Mouse (Mus musculus) small intestine, adult 2 months (tissue): ENCODE measurements around the gene Ppp1r1b. TPM values are rescaled to one million over a fixed set of nuclear protein-coding genes. Genes with fewer than 3 reads are reported as not detected.
A peak's percentile ranks its signal among the peaks of the same experiment; 100 is the strongest.

Source experiments
- H3K27ac ChIP-seq: fragments of 200-500 bp; 2 replicates; pipeline ENCODE4 v1.5.1; 2012; ENCODE audit warnings: low read depth, low read length, control low read depth, inconsistent platforms; ENCODE audit not compliant: insufficient read depth
- H3K27me3 ChIP-seq: fragments of 200-500 bp; 2 replicates; pipeline ENCODE4 v1.6.1; 2012; ENCODE audit warnings: mild to moderate bottlenecking, moderate library complexity, low read length, inconsistent platforms; ENCODE audit not compliant: control insufficient read depth, insufficient read depth
- H3K36me3 ChIP-seq: fragments of 200-500 bp; 2 replicates; pipeline ENCODE4 v1.6.1; 2012; ENCODE audit warnings: mild to moderate bottlenecking, low read length, control low read depth, inconsistent platforms; ENCODE audit not compliant: control insufficient read depth, insufficient read depth
- H3K4me1 ChIP-seq: fragments of 200-500 bp; 2 replicates; pipeline ENCODE4 v1.6.1; 2012; ENCODE audit warnings: low read length, inconsistent platforms, mixed read lengths; ENCODE audit not compliant: control insufficient read depth, insufficient read depth, insufficient read length
- H3K4me3 ChIP-seq: fragments of 200-500 bp; 2 replicates; pipeline ENCODE4 v1.5.1; 2012; ENCODE audit warnings: low read depth, mild to moderate bottlenecking, control low read depth, inconsistent platforms, low read length, moderate library complexity
- CTCF ChIP-seq: fragments of 200-500 bp; IDR thresholded peaks from 2 replicates; pipeline ENCODE4 v1.5.1; 2012; ENCODE audit warnings: low read depth, mild to moderate bottlenecking, control low read depth, inconsistent platforms, low read length, moderate library complexity, mixed read lengths; ENCODE audit not compliant: insufficient replicate concordance, insufficient read length; ENCODE audit errors: extremely low read depth
- POLR2A ChIP-seq: fragments of 200-500 bp; IDR thresholded peaks from 2 replicates; pipeline ENCODE4 v1.6.1; 2012; ENCODE audit warnings: low read depth, mild to moderate bottlenecking, control low read depth, inconsistent platforms, low read length, moderate library complexity
- WGBS: fragments of 180-500 bp; shearing (Covaris S2); methylation state at CpG from one replicate; pipeline ENCODE4 v1.1.7; 2018; 5-methylcytosine and 5-hydroxymethylcytosine counted together
- polyA plus RNA-seq: library from polyadenylated mRNA; depleted of rRNA; stranded (reverse); fragments of >200 nt; gene quantifications from 2 replicates; pipeline ENCODE4 v1.2.3, GENCODE M21; 2012

Ppp1r1b gene
- polyA plus RNA-seq, 1 experiment: 270 TPM

DNA sequence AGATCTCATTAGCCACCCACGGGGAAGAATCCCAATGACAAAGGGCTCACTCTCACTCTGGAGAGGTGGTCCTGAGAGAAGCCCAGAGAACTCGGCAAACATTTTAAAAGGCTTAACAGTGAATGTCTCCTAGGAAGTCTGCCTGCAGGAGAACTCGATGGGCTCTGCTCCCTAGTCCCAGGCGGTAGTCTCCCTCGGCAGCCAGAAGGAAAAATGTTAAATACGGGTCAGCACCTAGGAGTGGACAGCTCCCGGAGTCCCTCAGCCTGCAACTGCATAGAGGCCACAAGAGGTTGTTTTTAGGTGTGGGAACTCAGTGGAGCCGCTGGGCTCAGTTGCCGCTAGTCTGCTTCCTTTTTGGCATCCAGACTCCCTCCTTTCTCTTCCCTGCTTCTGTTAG, 24.3 kb upstream of the Ppp1r1b start:
- H3K36me3 ChIP-seq: no peaks in the 10 kb centered on the region
- 4% methylated on average over 9 of the region's 9 CpGs for WGBS
- peaks cover 16% of the 10 kb centered on the region for H3K4me1 ChIP-seq
- TF ChIP-seq POLR2A: no peak
- no peak for TF ChIP-seq CTCF
- no peak overlapping the region for H3K27ac ChIP-seq
- H3K4me3 ChIP-seq: no peak overlapping the region
- peaks cover 95% of the 10 kb centered on the region for H3K27me3 ChIP-seq

DNA sequence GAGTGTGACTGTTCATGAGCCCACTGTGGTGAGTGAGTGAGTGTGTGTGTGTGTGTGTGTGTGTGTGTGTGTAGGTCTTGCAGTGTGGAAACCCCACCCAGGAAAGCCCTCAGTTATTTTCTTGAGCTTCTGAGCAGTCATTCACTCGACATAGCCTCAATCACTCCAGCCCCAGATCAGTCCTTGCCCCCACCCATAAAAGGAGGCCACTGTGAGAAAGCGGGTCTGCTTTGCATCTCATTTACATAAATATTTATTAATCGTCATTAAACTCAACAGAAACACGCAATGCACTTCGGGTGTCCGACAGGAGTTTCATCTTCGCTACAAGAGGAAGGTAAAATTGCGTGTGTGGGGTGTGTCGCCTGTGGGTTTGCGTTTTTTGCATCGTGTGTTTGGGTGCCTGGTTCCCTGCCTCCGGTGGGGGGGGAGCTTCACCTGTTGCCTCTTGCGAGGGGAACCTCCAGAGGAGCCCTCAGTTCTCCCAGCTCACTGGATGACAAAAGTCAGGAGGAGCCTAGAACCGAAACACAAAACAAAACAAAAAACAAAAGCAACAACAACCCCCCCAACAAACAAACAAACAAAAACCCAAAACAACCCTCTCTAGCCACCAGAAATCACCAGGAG, 22.9 kb upstream of the Ppp1r1b start:
- H3K4me3 ChIP-seq: no peak overlapping the region
- peaks cover 95% of the 10 kb centered on the region for H3K27me3 ChIP-seq
- WGBS: 8% methylated on average over 14 of the region's 14 CpGs
- no peak for TF ChIP-seq CTCF
- no peak for TF ChIP-seq POLR2A
- H3K27ac ChIP-seq: no peak overlapping the region
- H3K36me3 ChIP-seq: no peaks in the 10 kb centered on the region
- peaks cover 16% of the 10 kb centered on the region for H3K4me1 ChIP-seq

DNA sequence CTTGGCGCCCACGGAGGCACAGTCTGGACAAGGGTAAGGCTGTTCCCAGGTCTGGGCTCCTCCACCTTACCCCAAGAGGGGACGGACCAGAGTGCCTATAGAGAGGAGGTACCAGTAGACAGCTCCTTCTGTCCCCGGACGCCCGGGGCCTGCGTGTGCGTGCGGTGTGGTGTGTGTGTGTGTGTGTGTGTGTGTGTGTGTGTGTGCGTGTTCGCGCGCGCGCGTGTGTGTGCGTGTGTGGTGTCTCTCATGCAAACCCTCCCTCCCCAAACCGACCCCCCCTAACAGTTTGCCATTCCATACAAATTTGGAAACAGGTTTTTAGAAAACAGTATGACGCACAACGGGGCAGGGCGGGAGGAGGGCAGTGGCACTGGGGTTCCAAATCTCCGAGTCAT, 22.4 kb upstream of the Ppp1r1b start:
- Histone ChIP-seq H3K4me3 (no peak overlapping the region), H3K36me3 (no peaks in the 10 kb centered on the region), H3K27me3 (peaks cover 95% of the 10 kb centered on the region), H3K27ac (no peak overlapping the region), H3K4me1 (peaks cover 16% of the 10 kb centered on the region)
- TF ChIP-seq POLR2A (no peak), CTCF (no peak)
- whole genome bisulfite sequencing: 7% methylated on average over 22 of the region's 22 CpGs

DNA sequence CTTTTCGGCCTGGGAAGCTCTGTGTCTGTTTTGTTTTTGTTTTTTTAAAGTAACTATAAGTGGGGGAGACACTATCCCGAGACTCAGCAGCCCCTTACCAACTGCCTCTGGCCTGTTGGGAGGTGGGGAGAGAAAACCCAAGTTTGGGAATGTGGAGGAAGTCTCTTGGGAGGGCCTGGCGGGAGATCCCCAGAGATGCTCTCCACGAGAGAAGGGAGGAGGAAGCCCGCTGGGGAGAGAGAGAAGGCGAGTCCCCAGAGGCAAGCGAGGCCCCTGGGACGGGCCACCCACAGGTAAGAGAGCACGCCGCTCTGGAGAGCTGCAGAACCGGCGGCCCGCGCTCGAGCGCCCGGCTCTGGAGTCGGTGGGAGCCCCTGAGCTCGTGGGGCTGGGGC, 21.5 kb upstream of the Ppp1r1b start:
- Histone ChIP-seq H3K4me3 (no peak overlapping the region), H3K4me1 (peaks cover 16% of the 10 kb centered on the region), H3K36me3 (no peaks in the 10 kb centered on the region), H3K27ac (no peak overlapping the region), H3K27me3 (peaks cover 92% of the 10 kb centered on the region)
- under 1% methylated on average over 19 of the region's 19 CpGs for WGBS
- TF ChIP-seq CTCF: no peak
- TF ChIP-seq POLR2A: no peak

DNA sequence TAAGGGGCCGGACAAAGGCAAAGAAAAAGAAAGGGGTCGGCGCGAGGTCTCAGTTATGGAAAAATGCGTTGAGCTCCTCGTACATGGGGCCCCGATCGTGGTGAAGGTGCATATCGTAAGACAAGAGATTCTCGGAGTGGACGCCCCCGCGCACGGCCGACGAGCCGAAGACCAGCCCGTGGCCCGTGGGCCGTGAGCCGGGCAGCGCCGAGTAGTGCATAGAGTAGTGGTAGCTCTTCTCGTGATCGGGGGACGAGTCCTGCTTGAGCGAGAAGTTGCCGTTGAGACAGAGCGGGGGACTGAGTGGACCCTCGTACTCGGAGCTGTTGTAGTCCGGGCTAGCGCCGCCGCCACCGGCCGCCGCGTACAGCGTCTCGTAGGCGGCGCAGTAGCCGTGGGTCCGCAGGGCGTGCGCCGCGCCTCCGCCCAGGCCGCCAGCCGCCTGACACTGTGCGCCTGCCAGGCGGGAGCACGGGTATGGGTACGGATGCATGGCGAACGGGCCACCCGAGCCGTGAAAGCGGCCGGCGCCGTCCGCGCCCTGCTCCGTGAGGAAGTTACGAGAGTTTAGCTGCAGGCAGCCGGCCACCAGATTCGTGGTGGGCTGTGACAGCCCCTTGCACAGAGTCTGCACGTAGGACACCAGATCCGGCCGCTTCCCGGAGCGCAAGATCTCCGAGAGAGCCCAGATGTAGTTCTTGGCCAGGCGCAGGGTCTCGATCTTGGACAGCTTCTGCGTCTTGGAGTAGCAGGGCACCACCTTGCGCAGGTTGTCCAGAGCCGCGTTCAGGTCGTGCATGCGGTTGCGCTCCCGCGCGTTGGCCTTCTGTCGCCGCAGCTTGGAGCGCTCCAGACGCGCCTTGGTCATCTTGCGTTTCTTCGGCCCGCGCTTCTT, 20.8 kb upstream of the Ppp1r1b start:
- peaks cover 16% of the 10 kb centered on the region for H3K4me1 ChIP-seq
- TF ChIP-seq POLR2A (no peak), CTCF (no peak)
- no peak overlapping the region for H3K27ac ChIP-seq
- peaks cover 89% of the 10 kb centered on the region for H3K27me3 ChIP-seq
- peak overlapping the region; percentile 46 for H3K4me3 ChIP-seq
- WGBS: under 1% methylated on average over 97 of the region's 97 CpGs
- no peaks in the 10 kb centered on the region for H3K36me3 ChIP-seq

DNA sequence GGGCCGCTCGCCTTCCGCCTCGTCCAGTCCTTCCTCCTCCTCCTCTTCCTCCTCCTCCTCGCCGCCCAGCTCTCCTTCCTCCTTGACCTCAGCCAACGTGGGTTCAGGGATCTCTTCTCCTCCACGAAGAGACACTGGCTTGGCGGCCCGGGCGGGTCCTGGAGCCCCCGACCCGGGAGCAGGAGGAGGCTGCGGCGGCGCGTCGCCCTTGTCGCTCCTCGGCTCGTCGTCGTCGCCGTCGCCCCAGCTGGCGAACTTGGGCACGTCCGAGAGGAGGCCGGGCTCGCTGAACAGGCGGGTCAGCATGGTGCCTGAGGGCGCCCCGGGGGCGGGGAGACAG, 20.2 kb upstream of the Ppp1r1b start:
- Histone ChIP-seq H3K27me3 (peaks cover 88% of the 10 kb centered on the region), H3K4me1 (peaks cover 16% of the 10 kb centered on the region), H3K36me3 (no peaks in the 10 kb centered on the region), H3K4me3 (peak overlapping the region; percentile 46), H3K27ac (no peak overlapping the region)
- TF ChIP-seq CTCF: no peak
- TF ChIP-seq POLR2A: no peak
- WGBS: 1% methylated on average over 34 of the region's 35 CpGs

DNA sequence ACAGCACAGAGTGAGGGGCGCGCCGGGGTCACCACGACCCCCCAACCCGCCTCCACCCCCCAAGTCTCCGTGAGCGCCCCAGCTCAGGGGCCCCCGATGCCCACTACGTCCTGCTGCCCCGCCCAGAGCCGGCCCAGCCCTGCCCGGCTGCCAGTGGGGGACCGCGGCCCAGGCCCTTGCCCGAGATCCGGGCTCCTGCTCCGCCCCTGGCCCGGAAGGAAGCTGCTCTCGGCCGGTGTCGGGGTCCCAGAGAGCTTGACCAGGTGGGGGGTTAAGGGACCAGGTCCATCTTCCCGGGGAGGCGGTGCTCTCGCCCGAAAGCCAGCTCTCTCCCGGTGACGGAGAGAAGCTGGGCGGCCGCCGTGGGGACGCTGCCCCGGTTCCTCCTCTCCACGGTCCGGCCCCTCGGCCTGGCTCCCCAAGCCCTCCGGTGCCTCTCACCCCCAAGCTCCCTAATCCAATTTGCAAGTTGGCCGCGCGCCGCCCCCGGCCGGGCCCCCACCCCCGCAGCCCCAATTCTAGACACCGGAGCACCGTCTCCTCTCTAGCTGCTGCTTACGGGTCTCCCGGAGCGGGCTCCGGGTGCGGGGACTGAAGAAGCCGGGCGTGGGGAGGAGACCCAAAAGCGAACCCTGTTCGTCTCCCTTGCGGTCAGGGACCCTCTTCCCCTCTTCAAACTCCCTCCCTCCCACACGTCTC, 19.7 kb upstream of the Ppp1r1b start:
- peaks cover 16% of the 10 kb centered on the region for H3K4me1 ChIP-seq
- 2% methylated on average over 55 of the region's 56 CpGs for WGBS
- peak overlapping the region; percentile 46 for H3K4me3 ChIP-seq
- H3K27ac ChIP-seq: no peak overlapping the region
- H3K36me3 ChIP-seq: no peaks in the 10 kb centered on the region
- no peak for TF ChIP-seq POLR2A
- TF ChIP-seq CTCF: no peak
- peaks cover 88% of the 10 kb centered on the region for H3K27me3 ChIP-seq
